Mouse (Mus musculus) forebrain, embryonic 12.5 days (tissue): Measurements from ENCODE around the gene Lin9. TPM values are rescaled to one million over a fixed set of nuclear protein-coding genes. Genes with fewer than 3 reads are reported as not detected.
"Not testable (repeated sequence)": the region's sequence is repeated elsewhere in the genome, so short reads cannot be mapped to it uniquely, and the experiment has no call there.

ENCODE experiments used
- ATAC-seq: fragments of 200-750 bp; cut with Nextera tagmentation; 2 replicates; pipeline ENCODE4 v1.8.0; 2017; ENCODE audit warnings: moderate TSS enrichment; ENCODE audit not compliant: low FRiP score
- H3K27ac ChIP-seq: fragments of 300-500 bp; sonication (generic); 2 replicates; pipeline ENCODE4 v1.5.1; 2016; ENCODE audit warnings: mild to moderate bottlenecking
- H3K27me3 ChIP-seq: fragments of 300-500 bp; sonication (generic); 2 replicates; pipeline ENCODE4 v1.6.1; 2016; ENCODE audit warnings: mild to moderate bottlenecking
- H3K36me3 ChIP-seq: fragments of 300-500 bp; sonication (generic); replicated peaks from 2 replicates; pipeline ENCODE4 v1.6.1; 2016; ENCODE audit warnings: mild to moderate bottlenecking
- H3K4me1 ChIP-seq: fragments of 300-500 bp; sonication (generic); 2 replicates; pipeline ENCODE4 v1.6.1; 2016
- H3K4me2 ChIP-seq: fragments of 300-500 bp; sonication (generic); 2 replicates; pipeline ENCODE4 v1.6.1; 2016; ENCODE audit warnings: mild to moderate bottlenecking, moderate library complexity
- H3K4me3 ChIP-seq: fragments of 300-500 bp; sonication (generic); replicated peaks from 2 replicates; pipeline ENCODE4 v1.5.1; 2016; ENCODE audit warnings: mild to moderate bottlenecking
- H3K9ac ChIP-seq: fragments of 300-500 bp; sonication (generic); 2 replicates; pipeline ENCODE4 v1.6.1; 2016; ENCODE audit warnings: mild to moderate bottlenecking
- H3K9me3 ChIP-seq: fragments of 300-500 bp; sonication (generic); 2 replicates; pipeline ENCODE4 v1.6.1; 2016
- WGBS: fragments of 180-500 bp; shearing (Covaris S2); methylation state at CpG from one replicate; pipeline ENCODE4 v1.1.7; 2016; 5-methylcytosine and 5-hydroxymethylcytosine counted together
- polyA plus RNA-seq: library from polyadenylated mRNA; unstranded; fragments of >200 nt; fragmentation: Nextera tagmentation; extraction: Ambion mirVana; gene quantifications from 2 replicates; pipeline ENCODE4 v1.2.1, GENCODE M21; 2016

Gene Lin9
- polyA plus RNA-seq, result 27.1 and 30.0 TPM in 2 replicates

- H3K27me3 ChIP-seq, result no peaks in the 10 kb centered on the region
- under 1% methylated on average over 45 of the region's 47 CpGs for WGBS
- ATAC-seq, result peak; percentile 92
Measured at GRCm38 (mm10) chr1:180641137-180641517, at the start of gene Lin9. Lin9 (plus strand) TSS chr1:180641150.

GRCm38 (mm10) chr1:180600578-180600977, 40.4 kb upstream of the Lin9 start:
- H3K27ac ChIP-seq, result no peak overlapping the region
- no peaks in the 10 kb centered on the region for H3K27me3 ChIP-seq
- H3K9me3 ChIP-seq, result no peaks in the 10 kb centered on the region
- 90% methylated on average over 6 of the region's 6 CpGs for WGBS
- H3K9ac ChIP-seq, result no peak overlapping the region
- peaks cover 77% of the 10 kb centered on the region for H3K36me3 ChIP-seq
- no peak overlapping the region for H3K4me2 ChIP-seq
- no peak overlapping the region for H3K4me3 ChIP-seq
- 0 out of 2 replicates have a peak, but pooled peaks cover 3% of the 10 kb centered on the region for H3K4me1 ChIP-seq
- no peak for ATAC-seq

More at GRCm38 (mm10) chr1:180641137-180641517, at the start of gene Lin9:
- peak within 1 kb of the TSS; percentile 86 for H3K4me3 ChIP-seq
- peak within 1 kb of the TSS; percentile 80 for H3K4me2 ChIP-seq
- peaks cover 27% of the 10 kb centered on the region for H3K4me1 ChIP-seq
- no peaks in the 10 kb centered on the region for H3K36me3 ChIP-seq
- peak within 1 kb of the TSS; percentile 95 for H3K27ac ChIP-seq
- no peaks in the 10 kb centered on the region for H3K9me3 ChIP-seq
- peak within 1 kb of the TSS; percentile 92 for H3K9ac ChIP-seq

GRCm38 (mm10) chr1:180601806-180602205, 39.1 kb upstream of the Lin9 start:
- H3K27ac ChIP-seq, result no peak overlapping the region
- no peaks in the 10 kb centered on the region for H3K9me3 ChIP-seq
- no peak for ATAC-seq
- no peak overlapping the region for H3K9ac ChIP-seq
- H3K27me3 ChIP-seq, result no peaks in the 10 kb centered on the region
- 0 out of 2 replicates have a peak, but pooled peaks cover 3% of the 10 kb centered on the region for H3K4me1 ChIP-seq
- WGBS, result 92% methylated on average over 6 of the region's 6 CpGs
- no peak overlapping the region for H3K4me3 ChIP-seq
- no peak overlapping the region for H3K4me2 ChIP-seq
- H3K36me3 ChIP-seq, result peaks cover 65% of the 10 kb centered on the region

GRCm38 (mm10) chr1:180604579-180604978, 36.4 kb upstream of the Lin9 start:
- Histone ChIP-seq H3K36me3 (peaks cover 37% of the 10 kb centered on the region), H3K4me2 (no peak overlapping the region), H3K27me3 (no peaks in the 10 kb centered on the region), H3K4me1 (0 out of 2 replicates have a peak, but pooled peaks cover 5% of the 10 kb centered on the region), H3K4me3 (no peak overlapping the region), H3K9ac (no peak overlapping the region), H3K9me3 (no peaks in the 10 kb centered on the region), H3K27ac (no peak overlapping the region)
- ATAC-seq, result no peak
- 85% methylated on average over 4 of the region's 4 CpGs for WGBS

- H3K27ac ChIP-seq, result no peak overlapping the region
- H3K9ac ChIP-seq, result no peak overlapping the region
- H3K9me3 ChIP-seq, result no peaks in the 10 kb centered on the region
- H3K4me2 ChIP-seq, result no peak overlapping the region
- H3K36me3 ChIP-seq, result peaks cover 22% of the 10 kb centered on the region
- no peak for ATAC-seq
- 0 out of 2 replicates have a peak, but pooled peaks cover 5% of the 10 kb centered on the region for H3K4me1 ChIP-seq
- WGBS, result 82% methylated on average over 3 of the region's 3 CpGs
- H3K4me3 ChIP-seq, result no peak overlapping the region
- no peaks in the 10 kb centered on the region for H3K27me3 ChIP-seq
Measured at GRCm38 (mm10) chr1:180606106-180606505, 34.8 kb upstream of the Lin9 start.

GRCm38 (mm10) chr1:180606796-180607577, 34.0 kb upstream of the Lin9 start:
- Histone ChIP-seq H3K4me1 (0 out of 2 replicates have a peak, but pooled peaks cover 5% of the 10 kb centered on the region), H3K9me3 (peaks cover 6% of the 10 kb centered on the region; the same call in 1 of the 2 replicates), H3K27me3 (no peaks in the 10 kb centered on the region), H3K4me2 (no peak overlapping the region), H3K9ac (no peak overlapping the region), H3K36me3 (peaks cover 13% of the 10 kb centered on the region), H3K4me3 (no peak overlapping the region), H3K27ac (no peak overlapping the region)
- no peak for ATAC-seq
- WGBS, result 84% methylated on average over 10 of the region's 10 CpGs

GRCm38 (mm10) chr1:180607578-180607879, 33.4 kb upstream of the Lin9 start:
- H3K4me3 ChIP-seq, result no peak overlapping the region
- no peak overlapping the region for H3K27ac ChIP-seq
- H3K9me3 ChIP-seq, result peaks cover 6% of the 10 kb centered on the region; the same call in 1 of the 2 replicates
- H3K4me2 ChIP-seq, result no peak overlapping the region
- WGBS, result 89% methylated on average over 2 of the region's 2 CpGs
- H3K9ac ChIP-seq, result no peak overlapping the region
- peaks cover 9% of the 10 kb centered on the region for H3K36me3 ChIP-seq
- H3K4me1 ChIP-seq, result 0 out of 2 replicates have a peak, but pooled peaks cover 5% of the 10 kb centered on the region
- no peak for ATAC-seq
- H3K27me3 ChIP-seq, result no peaks in the 10 kb centered on the region

GRCm38 (mm10) chr1:180611842-180612241, 29.1 kb upstream of the Lin9 start:
- H3K9me3 ChIP-seq, H3K9ac ChIP-seq, H3K4me1 ChIP-seq, H3K36me3 ChIP-seq, H3K4me3 ChIP-seq, H3K27me3 ChIP-seq, ATAC-seq, H3K4me2 ChIP-seq, H3K27ac ChIP-seq: not testable (repeated sequence)
- 94% methylated on average over 11 of the region's 14 CpGs for WGBS

- H3K27ac ChIP-seq, result no peak overlapping the region
- H3K4me2 ChIP-seq, result no peak overlapping the region
- H3K9me3 ChIP-seq, result peaks cover 2% of the 10 kb centered on the region; the same call in 1 of the 2 replicates
- no peaks in the 10 kb centered on the region for H3K36me3 ChIP-seq
- WGBS, result 98% methylated on average over 3 of the region's 3 CpGs
- no peak for ATAC-seq
- no peaks in the 10 kb centered on the region for H3K4me1 ChIP-seq
- H3K27me3 ChIP-seq, result no peaks in the 10 kb centered on the region
- no peak overlapping the region for H3K9ac ChIP-seq
- H3K4me3 ChIP-seq, result no peak overlapping the region
Measured at GRCm38 (mm10) chr1:180616762-180617161, 24.2 kb upstream of the Lin9 start.

- H3K27me3 ChIP-seq, result no peaks in the 10 kb centered on the region
- H3K4me3 ChIP-seq, result no peak overlapping the region
- 85% methylated on average over 4 of the region's 4 CpGs for WGBS
- H3K9me3 ChIP-seq, result 0 out of 2 replicates have a peak, but pooled peaks cover 6% of the 10 kb centered on the region
- no peak overlapping the region for H3K27ac ChIP-seq
- ATAC-seq, result no peak
- H3K9ac ChIP-seq, result no peak overlapping the region
- no peaks in the 10 kb centered on the region for H3K36me3 ChIP-seq
- no peak overlapping the region for H3K4me2 ChIP-seq
- H3K4me1 ChIP-seq, result no peaks in the 10 kb centered on the region
Measured at GRCm38 (mm10) chr1:180622389-180622788, 18.6 kb upstream of the Lin9 start.

GRCm38 (mm10) chr1:180623911-180624310, 17.0 kb upstream of the Lin9 start:
- 0 out of 2 replicates have a peak, but pooled peaks cover 6% of the 10 kb centered on the region for H3K9me3 ChIP-seq
- no peak overlapping the region for H3K4me2 ChIP-seq
- WGBS, result 89% methylated on average over 2 of the region's 2 CpGs
- no peak overlapping the region for H3K9ac ChIP-seq
- ATAC-seq, result no peak
- no peaks in the 10 kb centered on the region for H3K27me3 ChIP-seq
- H3K27ac ChIP-seq, result no peak overlapping the region
- H3K4me3 ChIP-seq, result no peak overlapping the region
- no peaks in the 10 kb centered on the region for H3K36me3 ChIP-seq
- no peaks in the 10 kb centered on the region for H3K4me1 ChIP-seq

GRCm38 (mm10) chr1:180626141-180626540, 14.8 kb upstream of the Lin9 start:
- no peak for ATAC-seq
- 91% methylated on average over 2 of the region's 2 CpGs for WGBS

GRCm38 (mm10) chr1:180637796-180638195, 3.2 kb upstream of the Lin9 start:
- H3K9ac ChIP-seq, H3K4me3 ChIP-seq, H3K27me3 ChIP-seq, H3K36me3 ChIP-seq, H3K4me2 ChIP-seq, ATAC-seq, H3K27ac ChIP-seq, H3K9me3 ChIP-seq: not testable (repeated sequence)
- peaks cover 23% of the 10 kb centered on the region for H3K4me1 ChIP-seq
- WGBS, result 88% methylated on average over 2 of the region's 2 CpGs

More at GRCm38 (mm10) chr1:180626141-180626540, 14.8 kb upstream of the Lin9 start:
- Histone ChIP-seq H3K27ac (no peak overlapping the region), H3K4me3 (no peak overlapping the region), H3K27me3 (no peaks in the 10 kb centered on the region), H3K36me3 (no peaks in the 10 kb centered on the region), H3K9me3 (0 out of 2 replicates have a peak, but pooled peaks cover 6% of the 10 kb centered on the region), H3K4me2 (no peak overlapping the region), H3K4me1 (no peaks in the 10 kb centered on the region), H3K9ac (no peak overlapping the region)
